Mouse (Mus musculus): ENCODE measurements around the gene Olfr67.
"Not testable (repeated sequence)": the region's sequence is repeated elsewhere in the genome, so short reads cannot be mapped to it uniquely, and the experiment has no call there.

DNA sequence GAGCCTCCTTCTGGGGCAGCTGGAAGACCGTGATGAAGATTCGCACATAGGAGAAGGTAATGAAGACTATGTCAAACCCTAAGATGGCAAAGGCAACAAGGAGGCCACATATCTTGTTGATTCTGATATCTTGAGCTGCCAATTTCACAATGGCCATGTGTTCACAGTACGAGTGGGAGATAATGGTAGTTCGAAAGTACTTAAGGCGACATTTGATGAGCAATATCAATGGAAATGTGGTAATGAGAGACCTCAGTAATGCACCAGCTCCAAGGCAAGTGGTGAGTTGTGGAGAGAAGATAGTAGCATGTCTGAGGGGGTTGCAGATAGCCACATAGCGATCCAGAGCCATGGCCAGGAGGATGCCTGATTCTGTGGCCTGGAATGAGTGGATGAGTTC lies 23.9 kb downstream of the Olfr67 start:
- not testable (repeated sequence) for TF ChIP-seq CTCF (IDR thresholded peaks at IDR 0.05); POLR2A (IDR thresholded peaks at IDR 0.05; ENCODE audit: insufficient read depth, low read depth, low read length); EP300 (IDR thresholded peaks at IDR 0.05; ENCODE audit: insufficient read depth, low read depth, low read length)
